Mouse (Mus musculus): ENCODE measurements around the gene Smpdl3a.

Gene Smpdl3a

GRCm38 (mm10) chr10:57828649-57829048, 34.5 kb downstream of the Smpdl3a start:
- peak; percentile 69 for DNase-seq

GRCm38 (mm10) chr10:57829621-57830020, 35.5 kb downstream of the Smpdl3a start:
- no peak for DNase-seq

GRCm38 (mm10) chr10:57835094-57835493, 41.0 kb downstream of the Smpdl3a start:
- no peak for DNase-seq

GRCm38 (mm10) chr10:57835982-57836381, 41.8 kb downstream of the Smpdl3a start:
- no peak for DNase-seq

GRCm38 (mm10) chr10:57841638-57842509, 47.7 kb downstream of the Smpdl3a start:
- peak; percentile 70 for DNase-seq

GRCm38 (mm10) chr10:57847916-57848682, 54.0 kb downstream of the Smpdl3a start:
- peak; percentile 72 for DNase-seq

Measured in embryo, embryonic 11 days (tissue).